Mouse (Mus musculus) limb, embryonic 14.5 days (tissue): ENCODE measurements around the gene Hist2h3c1. TPM values are rescaled to one million over a fixed set of nuclear protein-coding genes. Genes with fewer than 3 reads are reported as not detected.
A peak's percentile ranks its signal among the peaks of the same experiment; 100 is the strongest.

Experiments
- ATAC-seq: fragments of 200-750 bp; cut with Nextera tagmentation; 2 replicates; pipeline ENCODE4 v1.8.0; 2017; ENCODE audit warnings: low read depth, moderate number of reproducible peaks, moderate TSS enrichment; ENCODE audit not compliant: low FRiP score
- DNase-seq: peaks from one replicate; pipeline ENCODE4 v3.0.0-alpha.2; 2015; ENCODE audit warnings: low spot score
- H3K27ac ChIP-seq: fragments of 300-500 bp; sonication (generic); replicated peaks from 2 replicates; pipeline ENCODE4 v1.5.1; 2014; ENCODE audit warnings: low read depth, mild to moderate bottlenecking, low read length, moderate library complexity, mixed read lengths
- H3K27me3 ChIP-seq: fragments of 300-500 bp; sonication (generic); 2 replicates; pipeline ENCODE4 v1.6.1; 2014; ENCODE audit warnings: low read length, mixed read lengths; ENCODE audit not compliant: control insufficient read depth, insufficient read depth
- H3K36me3 ChIP-seq: fragments of 300-500 bp; sonication (generic); 2 replicates; pipeline ENCODE4 v1.6.1; 2014; ENCODE audit warnings: mild to moderate bottlenecking, low read length, moderate library complexity, mixed read lengths; ENCODE audit not compliant: control insufficient read depth, insufficient read depth
- H3K4me1 ChIP-seq: fragments of 300-500 bp; sonication (generic); 2 replicates; pipeline ENCODE4 v1.6.1; 2014; ENCODE audit warnings: antibody characterized with exemption, low read length, mixed read lengths; ENCODE audit not compliant: control insufficient read depth, insufficient read depth
- H3K4me2 ChIP-seq: fragments of 300-500 bp; sonication (generic); replicated peaks from 2 replicates; pipeline ENCODE4 v1.6.1; 2014; ENCODE audit warnings: low read depth, mild to moderate bottlenecking, low read length, moderate library complexity; ENCODE audit not compliant: severe bottlenecking
- H3K4me3 ChIP-seq: fragments of 300-500 bp; sonication (generic); replicated peaks from 2 replicates; pipeline ENCODE4 v1.5.1; 2014; ENCODE audit warnings: low read length
- H3K9ac ChIP-seq: fragments of 300-500 bp; sonication (generic); 2 replicates; pipeline ENCODE4 v1.6.1; 2014; ENCODE audit warnings: mild to moderate bottlenecking, low read depth, low read length, moderate library complexity; ENCODE audit not compliant: severe bottlenecking
- H3K9me3 ChIP-seq: fragments of 300-500 bp; sonication (generic); 2 replicates; pipeline ENCODE4 v1.6.1; 2016; ENCODE audit warnings: low read length; ENCODE audit not compliant: control insufficient read depth
- POLR2A ChIP-seq: fragments of 200-500 bp; IDR thresholded peaks from 2 replicates; pipeline ENCODE4 v1.8.0; 2012; ENCODE audit warnings: inconsistent platforms, mild to moderate bottlenecking, moderate library complexity, borderline replicate concordance; ENCODE audit not compliant: insufficient read depth, insufficient read length; ENCODE audit errors: extremely low read depth
- WGBS: fragments of 180-500 bp; shearing (Covaris S2); extraction: QIAGEN DNeasy Blood & Tissue Kit; methylation state at CpG from one replicate; pipeline ENCODE4 v1.1.7; 2014; 5-methylcytosine and 5-hydroxymethylcytosine counted together
- polyA plus RNA-seq, 2 experiments: library from polyadenylated mRNA; depleted of rRNA in 1 of 2; stranded (reverse) in 1 of 2; unstranded in 1 of 2; fragments of >200 nt; fragmentation: Nextera tagmentation in 1 of 2; extraction: Ambion mirVana in 1 of 2; gene quantifications; 2 replicates each; pipeline versions ENCODE4 v1.2.1 to v1.2.3; 2012 to 2014

Hist2h3c1 gene
- polyA plus RNA-seq, 2 experiments: 0.66 TPM; not detected in 1

DNA sequence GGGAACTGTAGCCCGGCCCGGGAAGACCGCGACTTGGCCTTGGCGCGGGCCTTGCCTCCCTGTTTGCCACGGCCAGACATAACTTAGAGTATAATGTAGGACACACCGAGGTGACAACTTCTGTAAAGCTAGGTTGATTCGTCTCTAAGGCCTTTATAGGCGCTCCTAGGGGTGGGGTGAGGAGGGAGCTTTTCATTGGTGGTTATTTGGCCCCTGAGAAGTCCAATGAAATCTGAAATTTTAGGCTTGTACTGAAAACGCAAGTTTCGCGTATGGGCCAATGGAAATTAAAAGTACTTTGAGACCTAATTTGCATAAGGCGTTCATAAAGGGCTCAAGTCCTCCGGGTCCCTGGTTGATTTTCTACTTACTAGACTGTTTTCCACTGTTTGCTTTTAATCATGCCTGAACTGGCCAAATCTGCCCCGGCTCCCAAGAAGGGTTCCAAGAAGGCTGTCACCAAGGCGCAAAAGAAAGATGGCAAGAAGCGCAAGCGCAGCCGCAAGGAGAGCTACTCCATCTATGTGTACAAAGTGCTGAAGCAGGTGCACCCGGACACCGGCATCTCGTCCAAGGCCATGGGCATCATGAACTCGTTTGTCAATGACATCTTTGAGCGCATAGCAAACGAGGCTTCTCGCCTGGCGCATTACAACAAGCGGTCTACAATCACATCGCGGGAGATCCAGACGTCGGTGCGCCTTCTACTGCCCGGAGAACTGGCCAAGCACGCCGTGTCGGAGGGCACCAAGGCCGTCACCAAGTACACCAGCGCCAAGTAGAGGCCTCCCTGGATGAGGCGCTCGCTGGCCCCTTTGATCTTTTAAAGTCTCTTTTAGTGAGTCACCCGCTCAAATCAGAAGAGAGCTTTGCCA lies 25.5 kb upstream of the Hist2h3c1 start, which contains the start of the genes Hist2h2ac and Hist2h2be:
TSS of gene Hist2h2ac (minus strand) at position 116 of the 875 bp plus-strand sequence.
TSS of gene Hist2h2be (plus strand) at position 355 of the 875 bp plus-strand sequence.
- peak within 1 kb of the TSS; percentile 83 for H3K4me2 ChIP-seq
- H3K9ac ChIP-seq: peak within 1 kb of the TSS; percentile 84
- H3K36me3 ChIP-seq: no peaks in the 10 kb centered on the region
- H3K4me3 ChIP-seq: peak within 1 kb of the TSS; percentile 62
- WGBS: 1% methylated on average over 41 of the region's 43 CpGs
- DNase-seq (peak; percentile 95), ATAC-seq (peak; percentile 82)
- TF ChIP-seq POLR2A: peak; percentile 93; the same call in 1 of the 2 replicates
- H3K27ac ChIP-seq: peak within 1 kb of the TSS; percentile 98
- no peaks in the 10 kb centered on the region for H3K9me3 ChIP-seq
- H3K27me3 ChIP-seq: no peaks in the 10 kb centered on the region
- peaks cover 15% of the 10 kb centered on the region for H3K4me1 ChIP-seq

DNA sequence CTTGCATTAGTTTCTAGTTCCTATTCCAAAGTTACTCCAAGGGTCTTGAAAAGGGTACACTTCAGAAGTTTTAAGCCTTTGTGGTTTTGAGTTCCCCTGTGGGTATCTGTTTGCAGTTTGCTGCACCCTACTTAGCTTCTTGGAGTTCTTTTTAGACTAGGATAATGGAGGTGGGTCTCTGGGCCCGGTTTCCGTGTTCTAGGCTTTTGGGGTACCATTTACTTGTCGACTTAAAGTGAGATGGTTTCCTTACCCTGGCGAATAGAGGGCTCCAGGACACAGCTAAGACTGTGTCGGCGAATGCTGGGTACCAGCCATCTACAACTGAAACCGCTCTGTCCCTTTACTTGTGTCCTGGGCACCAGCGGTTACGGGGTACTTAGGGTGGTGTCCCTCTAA lies 24.8 kb upstream of the Hist2h3c1 start:
- peaks cover 15% of the 10 kb centered on the region for H3K4me1 ChIP-seq
- peak overlapping the region; percentile 62 for H3K4me3 ChIP-seq
- peak overlapping the region; percentile 83 for H3K4me2 ChIP-seq
- peak overlapping the region; percentile 49 for H3K9ac ChIP-seq
- no peak for TF ChIP-seq POLR2A
- no peaks in the 10 kb centered on the region for H3K9me3 ChIP-seq
- H3K27ac ChIP-seq: peak overlapping the region; percentile 98
- no peak for DNase-seq
- H3K36me3 ChIP-seq: no peaks in the 10 kb centered on the region
- no peak for ATAC-seq
- H3K27me3 ChIP-seq: no peaks in the 10 kb centered on the region
- WGBS: 19% methylated on average over 9 of the region's 9 CpGs

DNA sequence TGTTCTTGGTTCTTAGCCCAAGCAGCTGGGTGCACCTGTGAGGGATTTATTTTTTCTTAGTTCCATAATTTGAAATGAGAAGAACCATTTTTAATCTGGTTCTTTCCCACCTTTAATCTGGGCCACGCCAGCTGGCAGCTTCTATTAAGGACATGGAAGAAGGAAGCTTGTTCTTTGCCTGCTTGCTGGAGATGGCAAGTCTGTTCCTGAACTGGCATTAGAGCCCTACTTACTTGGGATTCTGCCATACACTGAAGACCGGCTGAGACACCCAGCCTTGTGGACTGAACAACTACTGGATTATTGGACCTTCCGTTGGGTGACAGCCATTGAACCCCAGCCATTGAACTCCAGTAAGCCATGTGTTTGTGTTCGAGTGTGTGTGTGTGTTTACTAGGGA lies 23.7 kb upstream of the Hist2h3c1 start:
- no peaks in the 10 kb centered on the region for H3K36me3 ChIP-seq
- DNase-seq: no peak
- no peak overlapping the region for H3K27ac ChIP-seq
- H3K4me1 ChIP-seq: peaks cover 15% of the 10 kb centered on the region
- H3K4me3 ChIP-seq: no peak overlapping the region
- no peak for TF ChIP-seq POLR2A
- H3K4me2 ChIP-seq: no peak overlapping the region; the same call in 1 of the 2 replicates
- WGBS: 91% methylated on average over 4 of the region's 4 CpGs
- no peaks in the 10 kb centered on the region for H3K27me3 ChIP-seq
- no peak overlapping the region for H3K9ac ChIP-seq
- H3K9me3 ChIP-seq: no peaks in the 10 kb centered on the region
- ATAC-seq: no peak

DNA sequence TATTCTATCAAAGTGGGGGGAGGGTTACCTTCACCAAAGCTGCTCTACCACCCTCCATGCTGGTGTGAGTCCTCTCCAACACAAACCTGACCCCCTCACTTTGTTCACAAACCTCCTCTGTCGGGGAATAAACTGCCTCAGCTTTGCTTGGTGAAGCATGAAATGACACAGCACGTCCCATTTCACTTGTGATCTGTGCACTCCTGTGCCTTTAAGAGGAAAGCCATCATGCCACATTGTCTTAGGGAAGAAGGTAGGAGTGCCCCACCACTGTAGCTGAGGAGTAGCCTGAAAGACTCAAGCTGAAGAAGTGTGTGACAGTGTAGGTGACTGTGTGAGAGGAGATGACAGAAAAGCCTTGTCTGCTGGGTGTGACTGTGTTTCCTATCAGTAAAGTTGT lies 21.1 kb upstream of the Hist2h3c1 start:
- no peak for ATAC-seq
- TF ChIP-seq POLR2A: no peak
- no peaks in the 10 kb centered on the region for H3K27me3 ChIP-seq

DNA sequence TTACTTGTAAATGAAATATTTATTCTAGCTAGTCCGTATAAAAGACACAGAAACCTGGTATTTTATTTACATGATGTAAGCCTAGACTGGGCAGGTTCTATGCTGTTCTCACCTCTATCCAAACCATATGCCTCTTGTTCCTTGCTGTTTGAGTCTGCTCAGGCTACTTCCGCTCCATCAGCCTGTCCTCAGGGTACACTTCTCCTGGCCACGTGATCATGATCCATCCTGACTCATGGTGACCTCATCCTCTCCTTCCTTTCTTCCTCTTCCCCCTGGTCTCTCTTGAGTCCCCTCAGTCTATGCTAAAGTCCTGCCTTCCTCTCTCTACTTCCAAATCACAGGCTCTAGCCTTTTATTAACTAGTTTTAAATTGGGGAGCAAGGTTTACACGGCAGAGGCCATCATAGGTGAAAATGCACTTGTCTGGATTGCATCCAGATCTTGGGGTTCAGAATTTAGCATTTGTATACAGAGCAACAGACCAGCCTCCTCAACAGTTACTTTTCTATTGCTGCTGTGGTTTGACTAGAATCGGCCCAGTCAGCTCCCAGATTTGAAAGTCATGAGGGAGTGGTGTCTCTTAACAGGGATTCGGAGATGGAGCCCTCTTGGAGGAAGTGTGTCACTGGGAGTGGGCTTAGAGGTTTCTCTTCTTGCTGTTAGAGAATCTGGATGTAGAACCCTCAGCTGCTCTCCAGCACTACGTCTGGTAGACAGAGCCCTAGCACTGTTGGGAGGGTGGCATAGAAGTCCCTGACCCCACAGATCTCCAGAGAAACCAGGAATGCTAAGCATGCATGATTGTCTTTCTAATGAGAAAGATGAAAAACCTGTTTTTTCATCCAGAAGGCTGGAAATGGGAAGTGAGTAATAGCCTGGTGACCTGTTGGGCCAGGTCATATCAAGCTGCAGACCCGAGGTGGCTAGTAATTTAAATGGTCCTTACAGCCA lies 19.5 kb upstream of the Hist2h3c1 start:
- H3K9me3 ChIP-seq: no peaks in the 10 kb centered on the region
- H3K4me3 ChIP-seq: no peak overlapping the region
- no peaks in the 10 kb centered on the region for H3K27me3 ChIP-seq
- H3K27ac ChIP-seq: no peak overlapping the region
- WGBS: 59% methylated on average over 8 of the region's 8 CpGs
- H3K4me1 ChIP-seq: peaks cover 8% of the 10 kb centered on the region
- no peak for TF ChIP-seq POLR2A
- ATAC-seq: peak; percentile 54; the same call in 1 of the 2 replicates
- DNase-seq: no peak
- H3K9ac ChIP-seq: no peak overlapping the region
- H3K36me3 ChIP-seq: no peaks in the 10 kb centered on the region
- H3K4me2 ChIP-seq: no peak overlapping the region

More for the DNA sequence above, 21.1 kb upstream of the Hist2h3c1 start:
- H3K4me1 ChIP-seq: peaks cover 15% of the 10 kb centered on the region
- no peaks in the 10 kb centered on the region for H3K36me3 ChIP-seq
- no peak overlapping the region for H3K27ac ChIP-seq
- no peak overlapping the region for H3K4me3 ChIP-seq
- H3K4me2 ChIP-seq: no peak overlapping the region
- 59% methylated on average over 2 of the region's 2 CpGs for WGBS
- DNase-seq: no peak
- no peaks in the 10 kb centered on the region for H3K9me3 ChIP-seq
- no peak overlapping the region for H3K9ac ChIP-seq
